Mouse (Mus musculus): Measurements from ENCODE around the gene Syndig1. TPM values are rescaled to one million over a fixed set of nuclear protein-coding genes. Genes with fewer than 3 reads are reported as not detected.

Gene Syndig1
- total RNA-seq, 1 experiment from 2014 or later, result not detected

- ATAC-seq (replicated peaks; ENCODE audit: insufficient number of reproducible peaks, low FRiP score, low TSS enrichment, poor library complexity, severe bottlenecking), result no peak
These were observed 37.0 kb downstream of the Syndig1 start for GRCm38 (mm10) chr2:149865914-149866435.

- no peak for ATAC-seq (replicated peaks; ENCODE audit: insufficient number of reproducible peaks, low FRiP score, low TSS enrichment, poor library complexity, severe bottlenecking)
These were observed 41.5 kb downstream of the Syndig1 start for GRCm38 (mm10) chr2:149870496-149870895.

GRCm38 (mm10) chr2:149872496-149872895 is 43.5 kb downstream of the Syndig1 start:
- no peak for ATAC-seq (replicated peaks; ENCODE audit: insufficient number of reproducible peaks, low FRiP score, low TSS enrichment, poor library complexity, severe bottlenecking)

GRCm38 (mm10) chr2:149873346-149873745 is 44.3 kb downstream of the Syndig1 start:
- ATAC-seq (replicated peaks; ENCODE audit: insufficient number of reproducible peaks, low FRiP score, low TSS enrichment, poor library complexity, severe bottlenecking), result no peak

- no peak for ATAC-seq (replicated peaks; ENCODE audit: insufficient number of reproducible peaks, low FRiP score, low TSS enrichment, poor library complexity, severe bottlenecking)
These were observed 48.9 kb downstream of the Syndig1 start for GRCm38 (mm10) chr2:149877954-149878353.

GRCm38 (mm10) chr2:149887634-149888033 is 58.6 kb downstream of the Syndig1 start:
- no peak for ATAC-seq (replicated peaks; ENCODE audit: insufficient number of reproducible peaks, low FRiP score, low TSS enrichment, poor library complexity, severe bottlenecking)

- ATAC-seq (replicated peaks; ENCODE audit: insufficient number of reproducible peaks, low FRiP score, low TSS enrichment, poor library complexity, severe bottlenecking), result no peak
These were observed 62.6 kb downstream of the Syndig1 start for GRCm38 (mm10) chr2:149891647-149892046.

GRCm38 (mm10) chr2:149896337-149896736 is 67.3 kb downstream of the Syndig1 start:
- ATAC-seq (replicated peaks; ENCODE audit: insufficient number of reproducible peaks, low FRiP score, low TSS enrichment, poor library complexity, severe bottlenecking), result no peak

- ATAC-seq (replicated peaks; ENCODE audit: insufficient number of reproducible peaks, low FRiP score, low TSS enrichment, poor library complexity, severe bottlenecking), result 0 out of 2 replicates have a peak, but pooled peaks have one; percentile 23
These were observed 70.6 kb downstream of the Syndig1 start for GRCm38 (mm10) chr2:149899615-149900014.

- no peak for ATAC-seq (replicated peaks; ENCODE audit: insufficient number of reproducible peaks, low FRiP score, low TSS enrichment, poor library complexity, severe bottlenecking)
These were observed 71.6 kb downstream of the Syndig1 start for GRCm38 (mm10) chr2:149900606-149901005.

- ATAC-seq (replicated peaks; ENCODE audit: insufficient number of reproducible peaks, low FRiP score, low TSS enrichment, poor library complexity, severe bottlenecking), result no peak
These were observed 75.4 kb downstream of the Syndig1 start for GRCm38 (mm10) chr2:149904405-149904804.

- ATAC-seq (replicated peaks; ENCODE audit: insufficient number of reproducible peaks, low FRiP score, low TSS enrichment, poor library complexity, severe bottlenecking), result no peak
These were observed 77.7 kb downstream of the Syndig1 start for GRCm38 (mm10) chr2:149906694-149907093.

- no peak for ATAC-seq (replicated peaks; ENCODE audit: insufficient number of reproducible peaks, low FRiP score, low TSS enrichment, poor library complexity, severe bottlenecking)
These were observed 88.2 kb downstream of the Syndig1 start for GRCm38 (mm10) chr2:149917162-149917561.

GRCm38 (mm10) chr2:149923561-149923960 is 94.5 kb downstream of the Syndig1 start:
- ATAC-seq (replicated peaks; ENCODE audit: insufficient number of reproducible peaks, low FRiP score, low TSS enrichment, poor library complexity, severe bottlenecking), result no peak

- no peak for ATAC-seq (replicated peaks; ENCODE audit: insufficient number of reproducible peaks, low FRiP score, low TSS enrichment, poor library complexity, severe bottlenecking)
These were observed 96.9 kb downstream of the Syndig1 start for GRCm38 (mm10) chr2:149925911-149926310.

- ATAC-seq (replicated peaks; ENCODE audit: insufficient number of reproducible peaks, low FRiP score, low TSS enrichment, poor library complexity, severe bottlenecking), result no peak
These were observed 98.0 kb downstream of the Syndig1 start for GRCm38 (mm10) chr2:149927001-149927400.

- no peak for ATAC-seq (replicated peaks; ENCODE audit: insufficient number of reproducible peaks, low FRiP score, low TSS enrichment, poor library complexity, severe bottlenecking)
These were observed 98.5 kb downstream of the Syndig1 start for GRCm38 (mm10) chr2:149927481-149927880.

GRCm38 (mm10) chr2:149929986-149930385 is 101.0 kb downstream of the Syndig1 start:
- ATAC-seq (replicated peaks; ENCODE audit: insufficient number of reproducible peaks, low FRiP score, low TSS enrichment, poor library complexity, severe bottlenecking), result no peak

GRCm38 (mm10) chr2:149931111-149931510 is 102.1 kb downstream of the Syndig1 start:
- no peak for ATAC-seq (replicated peaks; ENCODE audit: insufficient number of reproducible peaks, low FRiP score, low TSS enrichment, poor library complexity, severe bottlenecking)

- ATAC-seq (replicated peaks; ENCODE audit: insufficient number of reproducible peaks, low FRiP score, low TSS enrichment, poor library complexity, severe bottlenecking), result no peak
These were observed 103.1 kb downstream of the Syndig1 start for GRCm38 (mm10) chr2:149932095-149932494.

Data from monocyte, adult 5-6 weeks (primary cell).